Mouse (Mus musculus): ENCODE data around the gene Cdx4. TPM values are rescaled to one million over a fixed set of nuclear protein-coding genes. Genes with fewer than 3 reads are reported as not detected.
A peak's percentile ranks its signal among the peaks of the same experiment; 100 is the strongest.

Cdx4 gene
- polyA plus RNA-seq, 1 experiment from 2014 or later: not detected

DNA sequence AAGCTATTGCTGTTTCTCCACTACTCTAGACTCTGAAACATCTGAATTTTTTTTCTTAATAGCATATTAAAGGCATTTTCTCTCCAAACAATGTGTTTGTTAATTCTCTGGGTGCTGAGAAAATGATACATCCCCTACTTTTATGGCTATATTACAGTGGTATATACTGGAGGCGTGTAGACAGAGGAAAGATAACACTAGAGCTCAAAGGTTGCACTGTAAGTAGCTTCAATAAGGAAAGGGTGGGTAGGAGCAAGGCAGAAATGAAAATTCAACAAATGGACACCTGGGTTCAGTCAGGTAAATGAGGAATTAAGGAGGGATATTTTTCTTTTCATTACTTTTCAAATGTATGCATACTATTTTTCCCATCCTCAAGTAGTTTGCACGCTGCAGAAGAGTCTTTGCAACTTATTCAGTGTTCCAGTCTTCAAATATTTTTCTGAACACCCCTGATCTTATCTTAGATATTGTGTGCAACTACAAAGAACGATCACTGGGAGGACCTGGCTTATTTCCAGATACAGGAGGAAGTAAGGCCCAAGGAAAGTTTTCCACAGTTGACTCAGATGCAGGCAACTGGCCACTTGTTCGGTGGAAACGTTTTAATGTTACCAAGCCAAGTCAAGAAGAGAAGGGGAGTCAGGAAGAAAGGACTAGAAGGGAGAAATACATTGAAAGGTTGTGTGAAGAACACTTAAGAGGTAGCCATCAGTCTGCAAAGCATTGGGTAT is 10.1 kb downstream of the Cdx4 start:
- H3K27ac ChIP-seq: no peak overlapping the region
- 63% methylated on average over 5 of the region's 5 CpGs for WGBS

GRCm38 (mm10) chrX:103341369-103342113 is 20.3 kb downstream of the Cdx4 start:
- WGBS: 78% methylated on average over 3 of the region's 3 CpGs
- H3K4me1 ChIP-seq: no peaks in the 10 kb centered on the region
- no peak overlapping the region for H3K27ac ChIP-seq
- H3K4me2 ChIP-seq: no peak overlapping the region
- H3K36me3 ChIP-seq: no peaks in the 10 kb centered on the region
- H3K9me3 ChIP-seq: no peaks in the 10 kb centered on the region
- no peak overlapping the region for H3K4me3 ChIP-seq
- H3K9ac ChIP-seq: no peak overlapping the region
- H3K27me3 ChIP-seq: peaks cover 11% of the 10 kb centered on the region; the same call in 1 of the 2 replicates
- no peak for ATAC-seq (ENCODE audit: insufficient number of reproducible peaks, low FRiP score, low TSS enrichment, low read depth)

More for the DNA sequence above, 10.1 kb downstream of the Cdx4 start:
- Histone ChIP-seq H3K9ac (no peak overlapping the region), H3K27me3 (peaks cover 20% of the 10 kb centered on the region; the same call in 1 of the 2 replicates), H3K4me1 (no peaks in the 10 kb centered on the region), H3K36me3 (no peaks in the 10 kb centered on the region), H3K4me3 (no peak overlapping the region), H3K4me2 (no peak overlapping the region), H3K9me3 (no peaks in the 10 kb centered on the region)
- no peak for ATAC-seq (ENCODE audit: insufficient number of reproducible peaks, low FRiP score, low TSS enrichment, low read depth)

GRCm38 (mm10) chrX:103355784-103356183 is 34.6 kb downstream of the Cdx4 start:
- H3K9ac ChIP-seq: no peak overlapping the region
- peak overlapping the region; percentile 53 for H3K4me2 ChIP-seq
- H3K4me1 ChIP-seq: no peaks in the 10 kb centered on the region
- WGBS: 54% methylated on average over 5 of the region's 5 CpGs
- no peaks in the 10 kb centered on the region for H3K9me3 ChIP-seq
- H3K27ac ChIP-seq: no peak overlapping the region
- H3K4me3 ChIP-seq: peak overlapping the region; percentile 54
- H3K27me3 ChIP-seq: peaks cover 16% of the 10 kb centered on the region; the same call in 1 of the 2 replicates
- ATAC-seq (ENCODE audit: insufficient number of reproducible peaks, low FRiP score, low TSS enrichment, low read depth): no peak
- no peaks in the 10 kb centered on the region for H3K36me3 ChIP-seq

- 15% methylated on average over 33 of the region's 34 CpGs for WGBS
- H3K4me2 ChIP-seq: peak within 1 kb of the TSS; percentile 53
- peaks cover 11% of the 10 kb centered on the region; the same call in 1 of the 2 replicates for H3K27me3 ChIP-seq
- no peaks in the 10 kb centered on the region for H3K9me3 ChIP-seq
- peak within 1 kb of the TSS; percentile 54 for H3K4me3 ChIP-seq
- H3K4me1 ChIP-seq: no peaks in the 10 kb centered on the region
- H3K9ac ChIP-seq: peak within 1 kb of the TSS; percentile 35; the same call in 1 of the 2 replicates
- ATAC-seq (ENCODE audit: insufficient number of reproducible peaks, low FRiP score, low TSS enrichment, low read depth): peak; percentile 80
- H3K36me3 ChIP-seq: no peaks in the 10 kb centered on the region
- no peak within 1 kb of the TSS for H3K27ac ChIP-seq
Observed at GRCm38 (mm10) chrX:103356287-103356686, 35.1 kb downstream of the Cdx4 start, which contains the start of gene Chic1. Gene Chic1, plus strand, starts transcription at chrX:103356476.

- Histone ChIP-seq H3K36me3 (no peaks in the 10 kb centered on the region), H3K9me3 (no peaks in the 10 kb centered on the region), H3K27ac (no peak overlapping the region), H3K4me2 (peak overlapping the region; percentile 53), H3K27me3 (peaks cover 9% of the 10 kb centered on the region; the same call in 1 of the 2 replicates), H3K4me3 (peak overlapping the region; percentile 54), H3K9ac (peak overlapping the region; percentile 35; the same call in 1 of the 2 replicates), H3K4me1 (no peaks in the 10 kb centered on the region)
- no peak for ATAC-seq (ENCODE audit: insufficient number of reproducible peaks, low FRiP score, low TSS enrichment, low read depth)
- 20% methylated on average over 24 of the region's 24 CpGs for WGBS
Observed at GRCm38 (mm10) chrX:103356761-103357236, 35.6 kb downstream of the Cdx4 start.

DNA sequence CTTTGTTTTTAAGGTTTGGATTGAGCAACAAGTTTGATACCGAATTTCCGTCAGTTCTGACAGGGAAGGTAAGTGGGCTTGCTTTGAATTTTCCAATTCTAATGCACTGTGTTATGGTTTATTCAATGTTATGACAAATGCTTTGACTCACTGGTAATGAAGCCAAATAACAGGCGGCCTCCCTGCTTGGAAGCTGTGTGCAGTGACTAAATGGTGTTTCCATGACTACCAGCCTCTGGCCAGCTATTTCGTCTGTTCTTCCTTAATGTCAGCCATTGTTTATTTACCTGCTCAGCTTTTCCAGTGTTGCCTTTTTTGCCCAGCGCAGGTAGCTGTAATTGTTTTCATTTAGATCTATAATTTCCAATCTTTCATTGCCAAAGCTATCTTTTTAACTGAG is 45.0 kb downstream of the Cdx4 start:
- no peak overlapping the region for H3K27ac ChIP-seq
- H3K27me3 ChIP-seq: no peaks in the 10 kb centered on the region
- H3K9me3 ChIP-seq: no peaks in the 10 kb centered on the region

DNA sequence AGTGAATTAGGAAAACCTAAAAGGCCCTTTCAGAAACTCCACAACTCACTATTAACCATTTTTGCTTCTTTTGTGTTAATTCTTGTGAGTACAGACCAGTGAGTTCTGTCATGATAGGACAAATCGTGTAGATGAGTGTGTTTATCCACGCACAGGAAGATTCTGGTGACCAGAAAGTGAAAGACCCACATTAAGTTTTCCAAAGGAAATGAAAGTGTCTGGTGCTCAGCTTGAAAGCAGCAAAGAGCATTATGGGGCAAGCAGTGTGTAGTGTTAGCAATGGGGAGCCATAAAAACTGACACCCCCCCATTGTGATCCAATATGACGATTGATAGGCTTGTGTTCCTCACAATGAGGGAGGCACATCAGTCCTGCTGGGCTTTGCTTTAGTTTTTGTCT is 47.5 kb downstream of the Cdx4 start:
- H3K4me3 ChIP-seq: no peak overlapping the region
- no peaks in the 10 kb centered on the region for H3K9me3 ChIP-seq
- H3K27ac ChIP-seq: no peak overlapping the region
- H3K4me2 ChIP-seq: no peak overlapping the region
- ATAC-seq (ENCODE audit: insufficient number of reproducible peaks, low FRiP score, low TSS enrichment, low read depth): no peak
- 70% methylated on average over 3 of the region's 3 CpGs for WGBS
- no peaks in the 10 kb centered on the region for H3K36me3 ChIP-seq
- no peaks in the 10 kb centered on the region for H3K27me3 ChIP-seq
- H3K9ac ChIP-seq: no peak overlapping the region
- no peaks in the 10 kb centered on the region for H3K4me1 ChIP-seq

More for the DNA sequence above, 45.0 kb downstream of the Cdx4 start:
- ATAC-seq (ENCODE audit: insufficient number of reproducible peaks, low FRiP score, low TSS enrichment, low read depth): no peak
- Histone ChIP-seq H3K36me3 (no peaks in the 10 kb centered on the region), H3K9ac (no peak overlapping the region), H3K4me2 (no peak overlapping the region), H3K4me3 (no peak overlapping the region), H3K4me1 (no peaks in the 10 kb centered on the region)
- whole genome bisulfite sequencing: 62% methylated on average over 5 of the region's 5 CpGs

GRCm38 (mm10) chrX:103371221-103371620 is 50.0 kb downstream of the Cdx4 start:
- Histone ChIP-seq H3K36me3 (no peaks in the 10 kb centered on the region), H3K4me3 (no peak overlapping the region), H3K27ac (no peak overlapping the region), H3K4me2 (no peak overlapping the region), H3K9me3 (no peaks in the 10 kb centered on the region), H3K9ac (no peak overlapping the region), H3K4me1 (no peaks in the 10 kb centered on the region), H3K27me3 (0 out of 2 replicates have a peak, but pooled peaks cover 4% of the 10 kb centered on the region)
- WGBS: 66% methylated on average over 2 of the region's 2 CpGs
- ATAC-seq (ENCODE audit: insufficient number of reproducible peaks, low FRiP score, low TSS enrichment, low read depth): no peak

GRCm38 (mm10) chrX:103371627-103372026 is 50.4 kb downstream of the Cdx4 start:
- H3K4me1 ChIP-seq: no peaks in the 10 kb centered on the region
- no peaks in the 10 kb centered on the region for H3K36me3 ChIP-seq
- no peak overlapping the region for H3K27ac ChIP-seq

GRCm38 (mm10) chrX:103374250-103374649 is 53.1 kb downstream of the Cdx4 start:
- ATAC-seq (ENCODE audit: insufficient number of reproducible peaks, low FRiP score, low TSS enrichment, low read depth): no peak
- H3K27ac ChIP-seq: no peak overlapping the region
- H3K4me2 ChIP-seq: no peak overlapping the region
- H3K9ac ChIP-seq: no peak overlapping the region
- H3K36me3 ChIP-seq: no peaks in the 10 kb centered on the region
- WGBS: 74% methylated on average over 5 of the region's 5 CpGs
- H3K4me3 ChIP-seq: no peak overlapping the region
- H3K4me1 ChIP-seq: no peaks in the 10 kb centered on the region
- 0 out of 2 replicates have a peak, but pooled peaks cover 4% of the 10 kb centered on the region for H3K27me3 ChIP-seq
- no peaks in the 10 kb centered on the region for H3K9me3 ChIP-seq

More at GRCm38 (mm10) chrX:103371627-103372026, 50.4 kb downstream of the Cdx4 start:
- H3K4me3 ChIP-seq: no peak overlapping the region
- 0 out of 2 replicates have a peak, but pooled peaks cover 4% of the 10 kb centered on the region for H3K27me3 ChIP-seq
- no peak overlapping the region for H3K9ac ChIP-seq
- ATAC-seq (ENCODE audit: insufficient number of reproducible peaks, low FRiP score, low TSS enrichment, low read depth): no peak
- WGBS: 34% methylated on average over 2 of the region's 2 CpGs
- H3K9me3 ChIP-seq: no peaks in the 10 kb centered on the region
- H3K4me2 ChIP-seq: no peak overlapping the region
